Mouse (Mus musculus): ENCODE data around the gene Atp8b4. TPM values are rescaled to one million over a fixed set of nuclear protein-coding genes. Genes with fewer than 3 reads are reported as not detected.

Gene Atp8b4
- total and polyA plus RNA-seq, 2 experiments from 2014 or later = 0.11 TPM; not detected in 1

- Histone ChIP-seq H3K27me3 (ENCODE audit: insufficient read depth, low read length) (no peaks in the 10 kb centered on the region), H3K4me2 (ENCODE audit: low read depth) (no peak overlapping the region), H3K36me3 (ENCODE audit: insufficient read depth) (no peaks in the 10 kb centered on the region), H3K9me3 (ENCODE audit: low read length) (no peaks in the 10 kb centered on the region), H3K4me1 (ENCODE audit: insufficient read depth) (no peaks in the 10 kb centered on the region), H3K27ac (ENCODE audit: low read depth, low read length) (no peak overlapping the region), H3K4me3 (ENCODE audit: low read depth, low read length) (no peak overlapping the region), H3K9ac (no peak overlapping the region)
- 54% methylated on average over 7 of the region's 7 CpGs for WGBS
- DNase-seq = peak; percentile 77
- ATAC-seq = peak; percentile 80
- peak; percentile 89 for TF ChIP-seq CTCF (IDR thresholded peaks at IDR 0.05; ENCODE audit: low read depth)
Measured at GRCm38 (mm10) chr2:126363050-126363744, 137.3 kb downstream of the Atp8b4 start.

GRCm38 (mm10) chr2:126361131-126361810 lies 139.2 kb downstream of the Atp8b4 start:
- TF ChIP-seq CTCF (IDR thresholded peaks at IDR 0.05; ENCODE audit: low read depth) = no peak
- no peak overlapping the region for H3K27ac ChIP-seq (ENCODE audit: low read depth, low read length)
- H3K4me1 ChIP-seq (ENCODE audit: insufficient read depth) = no peaks in the 10 kb centered on the region
- no peak overlapping the region for H3K4me3 ChIP-seq (ENCODE audit: low read depth, low read length)
- H3K9me3 ChIP-seq (ENCODE audit: low read length) = no peaks in the 10 kb centered on the region
- WGBS = 43% methylated on average over 21 of the region's 21 CpGs
- peak; percentile 5 for DNase-seq
- H3K9ac ChIP-seq = no peak overlapping the region
- no peak overlapping the region for H3K4me2 ChIP-seq (ENCODE audit: low read depth)
- ATAC-seq = no peak
- no peaks in the 10 kb centered on the region for H3K36me3 ChIP-seq (ENCODE audit: insufficient read depth)
- H3K27me3 ChIP-seq (ENCODE audit: insufficient read depth, low read length) = no peaks in the 10 kb centered on the region

- no peak for TF ChIP-seq CTCF (IDR thresholded peaks at IDR 0.05; ENCODE audit: low read depth)
- Histone ChIP-seq H3K4me2 (ENCODE audit: low read depth) (no peak overlapping the region), H3K27me3 (ENCODE audit: insufficient read depth, low read length) (no peaks in the 10 kb centered on the region), H3K9ac (no peak overlapping the region), H3K36me3 (ENCODE audit: insufficient read depth) (no peaks in the 10 kb centered on the region), H3K27ac (ENCODE audit: low read depth, low read length) (no peak overlapping the region), H3K4me1 (ENCODE audit: insufficient read depth) (no peaks in the 10 kb centered on the region), H3K4me3 (ENCODE audit: low read depth, low read length) (no peak overlapping the region), H3K9me3 (ENCODE audit: low read length) (no peaks in the 10 kb centered on the region)
- no peak for DNase-seq
- ATAC-seq = no peak
- 33% methylated on average over 6 of the region's 6 CpGs for WGBS
Measured at GRCm38 (mm10) chr2:126360688-126361087, 139.8 kb downstream of the Atp8b4 start.

GRCm38 (mm10) chr2:126359965-126360364 lies 140.5 kb downstream of the Atp8b4 start:
- H3K36me3 ChIP-seq (ENCODE audit: insufficient read depth) = no peaks in the 10 kb centered on the region
- no peak for TF ChIP-seq CTCF (IDR thresholded peaks at IDR 0.05; ENCODE audit: low read depth)
- H3K27me3 ChIP-seq (ENCODE audit: insufficient read depth, low read length) = no peaks in the 10 kb centered on the region
- no peak overlapping the region for H3K9ac ChIP-seq
- H3K9me3 ChIP-seq (ENCODE audit: low read length) = no peaks in the 10 kb centered on the region
- H3K27ac ChIP-seq (ENCODE audit: low read depth, low read length) = no peak overlapping the region
- no peaks in the 10 kb centered on the region for H3K4me1 ChIP-seq (ENCODE audit: insufficient read depth)
- H3K4me2 ChIP-seq (ENCODE audit: low read depth) = no peak overlapping the region
- no peak overlapping the region for H3K4me3 ChIP-seq (ENCODE audit: low read depth, low read length)
- WGBS = 83% methylated on average over 3 of the region's 3 CpGs
- ATAC-seq = no peak
- no peak for DNase-seq

GRCm38 (mm10) chr2:126359278-126359677 lies 141.2 kb downstream of the Atp8b4 start:
- ATAC-seq = no peak
- Histone ChIP-seq H3K4me3 (ENCODE audit: low read depth, low read length) (no peak overlapping the region), H3K4me1 (ENCODE audit: insufficient read depth) (no peaks in the 10 kb centered on the region), H3K27ac (ENCODE audit: low read depth, low read length) (no peak overlapping the region), H3K9ac (no peak overlapping the region), H3K4me2 (ENCODE audit: low read depth) (no peak overlapping the region), H3K36me3 (ENCODE audit: insufficient read depth) (no peaks in the 10 kb centered on the region), H3K9me3 (ENCODE audit: low read length) (no peaks in the 10 kb centered on the region), H3K27me3 (ENCODE audit: insufficient read depth, low read length) (no peaks in the 10 kb centered on the region)
- WGBS = 85% methylated on average over 1 of the region's 1 CpGs
- TF ChIP-seq CTCF (IDR thresholded peaks at IDR 0.05; ENCODE audit: low read depth) = no peak
- DNase-seq = no peak

- DNase-seq (no peak), ATAC-seq (no peak)
- Histone ChIP-seq H3K4me3 (ENCODE audit: low read depth, low read length) (no peak overlapping the region), H3K9me3 (ENCODE audit: low read length) (no peaks in the 10 kb centered on the region), H3K27me3 (ENCODE audit: insufficient read depth, low read length) (no peaks in the 10 kb centered on the region), H3K36me3 (ENCODE audit: insufficient read depth) (no peaks in the 10 kb centered on the region), H3K9ac (no peak overlapping the region), H3K27ac (ENCODE audit: low read depth, low read length) (no peak overlapping the region), H3K4me2 (ENCODE audit: low read depth) (no peak overlapping the region), H3K4me1 (ENCODE audit: insufficient read depth) (no peaks in the 10 kb centered on the region)
- no peak for TF ChIP-seq CTCF (IDR thresholded peaks at IDR 0.05; ENCODE audit: low read depth)
- 89% methylated on average over 5 of the region's 5 CpGs for WGBS
Measured at GRCm38 (mm10) chr2:126358741-126359140, 141.7 kb downstream of the Atp8b4 start.

GRCm38 (mm10) chr2:126355259-126355658 lies 145.2 kb downstream of the Atp8b4 start:
- Histone ChIP-seq H3K4me2 (ENCODE audit: low read depth) (no peak overlapping the region), H3K4me1 (ENCODE audit: insufficient read depth) (no peaks in the 10 kb centered on the region), H3K36me3 (ENCODE audit: insufficient read depth) (no peaks in the 10 kb centered on the region), H3K4me3 (ENCODE audit: low read depth, low read length) (no peak overlapping the region), H3K27ac (ENCODE audit: low read depth, low read length) (no peak overlapping the region), H3K27me3 (ENCODE audit: insufficient read depth, low read length) (no peaks in the 10 kb centered on the region), H3K9me3 (ENCODE audit: low read length) (no peaks in the 10 kb centered on the region), H3K9ac (no peak overlapping the region)
- ATAC-seq (no peak), DNase-seq (no peak)
- no peak for TF ChIP-seq CTCF (IDR thresholded peaks at IDR 0.05; ENCODE audit: low read depth)
- WGBS = 100% methylated on average over 2 of the region's 2 CpGs
